Mouse (Mus musculus): Measurements from ENCODE around the gene Abcg2.

- no peak for TF ChIP-seq MAX (IDR thresholded peaks at IDR 0.05)
- no peak for TF ChIP-seq CTCF (IDR thresholded peaks at IDR 0.05; ENCODE audit: control insufficient read depth, insufficient read depth, insufficient read length)
These were observed 12.0 kb downstream of the Abcg2 start for GRCm38 (mm10) chr6:58596294-58596653.
